Mouse (Mus musculus) kidney, postnatal 10 days (tissue): ENCODE measurements around the gene Col4a6.
A peak's percentile ranks its signal among the peaks of the same experiment; 100 is the strongest.

Source experiments
- DNase-seq: peaks from one replicate; pipeline ENCODE4 v3.0.0; 2021; ENCODE audit warnings: mixed read lengths

The Col4a6 gene

DNA sequence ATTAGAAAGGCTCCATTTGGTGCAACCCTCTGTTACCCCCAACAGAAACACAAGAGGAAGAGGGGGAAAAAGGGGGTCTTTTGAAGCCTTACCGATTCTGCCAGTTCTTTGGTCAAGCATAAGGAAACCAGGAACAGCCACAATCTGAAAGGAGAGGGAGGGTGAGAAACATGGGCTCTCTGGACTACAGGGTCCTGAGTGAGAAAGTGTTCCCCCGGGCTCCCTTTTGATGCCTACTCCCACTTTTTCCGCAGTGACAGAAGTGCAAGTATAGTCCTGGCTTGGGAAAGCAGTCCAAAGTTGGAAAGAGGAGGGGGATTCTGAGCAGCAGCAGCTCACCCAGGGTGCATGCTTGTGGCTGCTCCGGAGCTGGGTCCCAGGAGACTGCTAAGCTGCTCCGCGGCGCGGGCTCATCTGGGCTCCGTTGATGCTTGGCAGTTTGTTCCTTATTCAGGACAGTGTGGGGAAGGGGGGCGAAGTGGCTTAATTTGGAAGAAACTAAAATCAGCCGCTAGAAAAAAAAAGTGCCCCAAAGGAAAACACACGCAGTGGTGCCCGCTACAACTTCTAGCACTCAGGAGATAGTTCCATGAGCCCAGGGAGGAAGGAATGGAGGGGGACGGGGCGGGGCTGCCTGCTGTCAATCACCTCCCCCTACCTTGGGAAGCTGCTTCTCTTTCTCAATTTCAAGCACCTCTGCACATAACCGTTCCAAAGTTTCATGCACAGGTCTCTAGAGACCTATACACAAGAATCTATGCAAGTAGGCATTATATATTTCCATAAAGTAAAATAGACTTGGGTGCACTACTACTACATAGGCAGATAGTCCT lies at the start of gene Col4a6:
Gene Col4a6, minus strand, starts transcription at position 607 of the 833 bp plus-strand sequence.
- peak; percentile 22 for DNase-seq

DNA sequence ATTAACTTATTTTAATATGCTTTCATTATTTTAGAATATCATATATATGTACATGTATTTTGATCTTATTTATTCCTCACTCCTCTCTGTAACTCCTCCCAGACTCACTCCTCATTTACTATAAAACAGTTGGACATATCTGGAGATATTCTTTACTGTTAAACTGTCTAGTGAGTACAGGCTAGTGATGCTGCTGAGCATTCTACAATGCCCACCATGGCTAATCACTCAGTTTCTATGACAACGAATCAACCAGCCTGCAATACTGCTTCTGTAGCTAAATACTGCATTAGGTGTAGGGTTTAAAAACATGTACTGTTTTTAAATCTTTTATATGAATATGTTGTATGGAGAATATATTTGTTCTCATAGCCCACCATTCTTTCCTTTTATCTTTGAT lies 29.2 kb upstream of the Col4a6 start:
- no peak for DNase-seq

DNA sequence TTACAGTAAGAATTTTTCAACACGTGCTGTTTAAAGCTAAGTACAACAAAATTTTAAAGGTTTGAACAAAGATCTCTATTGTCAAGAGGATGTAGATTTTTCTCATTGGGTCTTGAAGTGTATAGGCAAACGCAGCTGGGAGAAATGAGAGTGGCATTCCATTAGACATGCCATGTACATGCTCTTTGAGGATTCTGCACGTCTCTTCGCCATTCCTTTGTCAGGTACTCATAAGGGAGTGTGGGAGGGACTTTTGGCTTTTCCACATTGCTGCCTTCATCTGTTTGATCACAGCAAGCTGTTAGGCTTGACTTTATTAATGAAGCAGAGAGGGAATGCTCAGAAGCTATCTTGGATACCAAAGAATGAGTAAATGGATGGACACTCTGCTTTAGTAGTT lies 20.7 kb upstream of the Col4a6 start:
- DNase-seq = no peak

DNA sequence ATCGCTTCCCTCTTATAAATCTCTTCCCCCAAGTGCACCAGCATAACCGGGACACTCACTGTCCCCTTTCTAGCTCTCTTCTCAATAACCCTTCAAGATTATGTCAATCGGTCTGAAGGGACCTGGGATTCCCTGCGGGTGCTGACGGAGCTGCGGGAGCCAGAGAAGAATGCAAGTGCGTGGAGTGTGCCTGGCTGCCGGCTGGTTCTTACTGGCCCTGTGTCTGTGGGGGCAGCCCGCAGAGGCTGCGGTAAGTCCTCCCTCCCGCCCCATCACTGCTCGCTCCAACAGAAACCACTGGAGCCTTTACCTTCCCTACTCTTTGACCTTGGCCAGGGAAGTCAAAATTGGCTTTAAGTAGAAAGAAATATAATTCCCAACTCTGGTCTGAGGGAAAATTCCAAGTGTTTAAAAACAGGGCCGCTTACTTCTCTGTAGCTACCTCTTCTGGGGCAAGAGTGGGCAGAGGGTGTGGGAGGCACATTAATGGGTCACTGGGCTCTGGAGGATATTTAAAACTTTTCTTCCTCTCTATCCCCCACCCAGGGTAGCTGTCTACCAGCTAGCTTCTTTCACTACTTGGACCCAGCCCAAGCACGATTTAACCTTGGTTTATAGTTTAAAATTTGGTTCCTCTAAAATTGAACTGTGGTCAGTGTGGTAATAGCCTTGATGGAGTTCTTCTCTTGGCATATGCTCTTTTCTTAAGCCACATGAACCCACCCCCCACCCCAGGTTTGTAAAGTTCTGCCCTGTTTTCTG lies 1.9 kb upstream of the Col4a6 start:
- peak; percentile 21 for DNase-seq

DNA sequence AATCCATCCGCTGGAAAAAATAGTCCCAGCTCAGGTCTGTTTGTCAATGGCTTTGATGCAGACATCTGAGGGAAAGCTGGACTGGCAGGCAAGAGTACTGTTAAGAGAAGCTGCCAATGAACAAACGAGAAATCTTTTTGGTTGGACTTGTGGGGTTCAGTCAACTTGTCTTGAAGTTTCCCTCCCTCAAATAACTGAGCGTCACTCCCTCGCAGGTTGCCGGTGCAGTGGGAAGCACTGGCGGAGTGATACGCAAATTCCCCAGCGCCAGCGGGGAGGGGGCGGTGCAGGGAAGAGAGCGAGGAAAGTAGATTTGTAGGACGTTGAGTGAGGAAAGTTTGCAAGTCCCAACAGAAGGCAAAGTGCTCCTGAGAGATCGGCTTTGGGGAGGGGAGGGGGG lies 1.2 kb upstream of the Col4a6 start, which contains the start of gene Col4a5:
Gene Col4a5, plus strand, starts transcription at position 276 of the 400 bp plus-strand sequence.
- DNase-seq = peak; percentile 82

DNA sequence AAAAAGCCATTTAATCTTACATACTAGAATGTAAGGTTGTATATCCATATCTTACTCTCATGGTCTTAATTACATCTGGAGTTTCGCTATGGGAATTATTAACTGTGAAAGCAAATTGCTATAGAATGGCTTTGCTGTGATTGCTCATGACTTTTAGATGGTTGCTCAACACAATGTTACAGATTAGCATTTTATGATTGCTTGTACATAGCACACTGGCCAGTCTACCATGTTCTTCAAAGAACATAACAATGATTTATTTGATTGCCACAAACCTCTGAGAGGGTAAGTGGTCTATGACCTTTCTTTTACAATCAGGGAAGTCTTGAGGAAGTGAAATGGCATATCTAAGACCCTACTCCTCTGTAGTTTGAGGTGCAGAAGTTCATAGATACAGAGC lies 25.9 kb downstream of the Col4a6 start:
- no peak for DNase-seq

DNA sequence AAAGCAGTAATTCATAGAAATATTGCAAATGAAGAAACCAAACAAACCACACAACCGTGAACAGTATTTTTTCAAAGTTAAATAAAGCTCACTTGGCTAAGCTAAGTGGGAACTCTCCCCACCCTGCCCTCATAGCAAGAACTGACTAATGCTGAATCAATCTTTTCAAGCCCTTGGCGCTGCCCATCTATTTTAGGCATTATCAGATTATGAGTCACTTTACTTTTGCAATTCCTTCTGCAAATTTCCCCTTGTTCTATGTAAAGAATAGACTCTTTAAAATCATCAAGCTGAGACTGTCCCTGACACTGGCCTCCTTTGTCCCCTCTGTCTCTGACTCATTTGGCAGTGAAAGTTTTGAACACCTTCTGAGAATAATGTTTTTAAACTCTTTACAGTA lies 34.5 kb downstream of the Col4a6 start:
- no peak for DNase-seq

DNA sequence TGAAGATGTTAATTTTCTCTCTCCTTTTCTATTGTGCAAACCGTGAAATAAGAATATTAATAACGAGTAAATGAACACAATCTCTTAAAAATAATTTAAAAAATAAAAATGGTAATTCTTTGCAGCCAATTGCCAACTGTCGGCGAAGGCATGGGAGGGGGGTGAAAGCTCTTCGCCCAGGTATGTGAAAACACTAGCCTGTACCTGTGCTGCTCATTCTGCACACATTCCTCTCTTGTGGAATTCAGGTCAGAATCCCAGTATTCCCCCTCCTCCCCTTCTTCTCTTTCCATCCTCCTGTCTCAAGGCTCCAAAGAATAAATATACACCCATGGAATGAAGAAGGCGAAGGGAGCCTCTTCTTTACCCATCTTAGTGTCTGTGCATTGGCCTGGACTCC lies 37.1 kb downstream of the Col4a6 start:
- DNase-seq = no peak

DNA sequence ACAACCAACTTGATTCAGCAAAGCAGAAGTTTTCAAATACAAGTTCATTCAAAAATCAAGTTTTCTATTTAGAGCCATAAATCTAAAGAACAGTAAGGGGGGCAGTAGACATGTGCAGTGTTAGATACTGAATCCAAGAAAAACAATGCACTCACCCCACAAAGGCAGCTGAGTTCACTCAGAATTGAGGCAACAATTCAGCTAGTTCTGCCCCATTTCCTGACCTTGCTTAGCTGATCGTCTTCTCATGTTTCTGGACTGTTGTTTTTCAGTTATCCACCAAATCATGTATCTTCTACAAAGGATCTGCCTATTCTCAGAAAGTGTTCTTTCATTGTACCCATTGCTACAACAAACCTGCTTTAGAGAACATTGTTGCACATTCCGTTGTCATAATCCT lies 58.6 kb downstream of the Col4a6 start:
- peak; percentile 9 for DNase-seq

DNA sequence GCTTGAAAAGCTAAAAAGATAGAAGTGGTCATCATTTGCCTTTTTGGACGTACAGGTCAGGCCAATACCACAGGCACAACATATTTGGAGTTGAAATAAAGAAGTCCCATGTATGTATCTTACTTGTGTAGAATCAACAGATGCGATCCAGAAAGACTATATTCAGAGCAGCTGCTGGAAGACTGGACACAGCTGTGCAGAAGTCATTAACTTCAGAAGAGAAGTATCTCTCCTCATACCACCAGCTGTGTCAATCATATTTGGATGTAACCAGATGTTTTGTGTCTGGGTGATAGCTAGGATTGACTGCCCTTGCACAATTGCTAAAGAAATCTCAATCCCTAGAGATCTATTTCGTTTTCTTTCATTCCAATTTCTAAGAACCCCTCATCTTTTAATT lies 77.6 kb downstream of the Col4a6 start:
- DNase-seq = peak; percentile 7

DNA sequence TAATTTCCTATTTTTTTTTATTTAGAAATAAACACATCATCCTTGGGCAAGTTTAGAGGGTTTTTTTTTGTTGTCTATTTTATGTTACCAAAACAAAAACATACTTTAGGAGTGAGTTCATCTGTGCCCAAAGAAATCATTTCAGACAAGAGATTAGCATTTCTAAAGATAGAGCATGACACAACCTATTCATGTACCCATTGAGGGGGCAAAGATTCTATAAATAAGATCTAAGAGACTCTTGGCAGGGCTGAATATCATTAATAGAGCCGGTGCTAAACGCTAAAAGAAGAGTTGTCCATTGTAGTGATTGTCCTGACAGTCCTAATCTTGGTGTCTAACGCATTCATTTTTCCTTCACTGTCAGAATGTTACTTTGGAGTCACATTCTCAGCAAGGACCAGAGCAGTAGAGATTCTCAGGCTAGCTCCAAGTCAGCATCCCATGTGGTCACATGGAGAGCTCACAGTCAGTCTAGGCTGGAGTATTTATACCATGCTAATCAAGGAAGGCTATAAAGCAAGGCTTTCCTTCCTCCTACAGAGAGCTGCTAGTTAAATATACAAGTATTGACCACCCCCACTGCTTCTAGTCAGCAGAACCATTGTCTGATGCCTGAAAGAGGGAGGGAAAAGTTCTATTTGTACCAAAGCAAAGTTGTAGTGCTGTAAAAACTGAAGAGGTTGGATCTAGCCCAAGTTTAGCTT lies 88.3 kb downstream of the Col4a6 start:
- DNase-seq = no peak

DNA sequence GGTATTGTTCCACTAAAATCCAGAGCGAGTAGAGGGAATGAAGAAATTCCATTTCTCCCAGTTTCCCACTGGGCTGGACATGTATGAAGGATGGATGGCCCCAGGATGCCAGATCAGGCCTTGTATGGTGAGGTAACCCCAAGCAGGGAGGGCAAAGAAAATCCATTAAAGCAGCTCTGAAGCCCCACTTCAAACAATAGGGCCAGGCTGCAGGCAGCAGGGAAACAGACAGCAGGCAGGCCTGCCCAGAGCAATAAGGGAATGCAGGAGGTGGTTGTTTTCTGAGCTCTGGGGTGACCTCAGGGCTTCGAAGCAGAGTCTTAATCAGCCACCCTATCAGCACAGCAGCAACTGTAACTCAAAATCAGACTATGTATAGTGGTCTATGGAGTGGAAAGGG lies 89.2 kb downstream of the Col4a6 start:
- DNase-seq = no peak

DNA sequence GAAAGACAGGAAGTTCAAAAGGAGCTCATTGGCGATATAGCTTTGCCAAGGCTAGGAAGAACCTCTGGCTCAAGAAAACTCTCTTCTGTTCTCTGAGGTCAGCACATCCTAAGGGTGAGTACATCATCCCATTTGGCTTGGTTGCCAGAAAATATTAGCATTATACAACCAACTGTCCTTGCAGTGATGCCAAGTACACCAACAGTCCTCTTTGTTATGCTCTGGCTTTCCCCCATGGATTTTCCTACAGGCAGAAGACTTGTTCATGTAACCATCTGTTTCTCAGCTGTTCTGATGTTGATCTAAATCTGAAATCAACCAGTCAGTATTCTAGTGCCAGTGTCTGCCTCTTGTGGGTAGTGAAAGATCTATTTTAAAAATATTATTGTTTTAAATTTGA lies 103.6 kb downstream of the Col4a6 start:
- DNase-seq = no peak

DNA sequence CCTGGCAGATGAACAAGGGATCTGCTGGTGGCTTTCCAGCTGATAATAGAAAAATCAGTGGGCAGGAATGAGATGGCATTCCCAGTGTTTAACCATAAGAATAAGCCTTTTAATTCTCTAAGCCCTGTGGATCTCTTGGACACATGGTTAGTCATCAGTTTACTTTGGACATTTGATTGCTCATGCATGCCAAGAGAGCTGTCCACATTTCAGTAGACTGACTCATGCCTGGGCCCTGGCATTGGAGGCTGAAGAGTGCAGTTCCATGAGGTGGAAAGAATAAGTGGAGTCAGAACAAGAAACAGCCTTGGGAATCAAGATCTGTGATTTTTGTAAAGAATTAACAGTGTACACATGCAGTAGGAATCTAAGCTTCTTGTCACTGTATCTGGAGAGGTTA lies 110.5 kb downstream of the Col4a6 start:
- DNase-seq = no peak

DNA sequence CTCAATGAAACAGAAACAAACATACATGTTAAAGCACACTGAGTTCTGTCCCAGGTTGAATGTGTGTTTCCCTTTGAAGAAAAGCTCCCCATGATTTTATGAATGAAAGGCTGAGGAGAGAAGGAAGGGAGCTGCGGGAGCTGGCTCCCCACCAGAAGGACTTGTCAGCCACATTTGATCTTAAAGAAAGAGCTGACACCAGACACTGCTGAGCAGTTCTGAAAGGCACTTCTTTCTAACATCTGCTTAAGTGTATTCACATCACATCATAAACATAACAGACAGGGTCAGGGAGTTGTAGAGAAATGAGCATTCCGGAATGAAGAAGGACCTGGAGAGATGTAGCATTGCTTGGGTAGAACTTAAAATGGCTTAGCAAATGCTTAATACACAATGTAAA lies 132.5 kb downstream of the Col4a6 start:
- no peak for DNase-seq

DNA sequence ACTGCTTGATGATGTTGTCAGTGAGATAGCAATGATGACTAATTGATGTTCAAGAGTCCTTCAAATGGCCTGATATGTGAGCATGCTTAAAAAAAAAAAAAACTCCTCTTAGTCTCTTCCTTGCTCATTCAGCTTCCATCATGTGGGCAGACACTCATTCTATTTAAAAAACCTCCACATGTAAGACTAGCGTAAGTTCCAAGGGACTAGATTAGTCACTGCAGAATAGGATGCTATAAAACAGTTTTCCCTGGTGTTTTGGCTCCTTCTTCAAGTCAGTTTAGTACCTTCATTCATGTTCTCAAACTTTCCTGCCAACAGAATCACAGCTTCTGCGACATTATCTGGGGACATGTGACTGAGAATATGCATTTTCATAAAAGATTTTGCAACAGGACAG lies 145.8 kb downstream of the Col4a6 start:
- no peak for DNase-seq

DNA sequence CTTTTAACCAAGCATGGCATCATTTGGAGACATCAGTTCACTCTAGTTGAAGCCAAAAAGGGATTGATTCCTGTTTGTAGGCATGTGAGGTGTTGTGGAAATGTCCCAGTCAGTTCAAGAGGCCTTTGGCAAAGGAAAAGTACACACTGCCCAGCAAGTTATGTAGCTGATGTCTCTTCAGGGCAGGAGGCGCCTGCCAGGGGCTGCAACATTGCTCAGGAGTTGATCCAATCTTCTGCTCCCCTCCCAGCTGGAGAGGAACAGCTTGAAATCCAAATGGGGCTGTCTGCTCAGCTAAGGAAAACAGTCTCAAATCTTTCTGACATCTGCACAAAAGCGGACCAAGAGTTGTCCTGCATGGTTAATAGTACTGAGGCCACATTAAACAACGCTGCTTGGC lies 149.7 kb downstream of the Col4a6 start:
- DNase-seq = peak; percentile 8

DNA sequence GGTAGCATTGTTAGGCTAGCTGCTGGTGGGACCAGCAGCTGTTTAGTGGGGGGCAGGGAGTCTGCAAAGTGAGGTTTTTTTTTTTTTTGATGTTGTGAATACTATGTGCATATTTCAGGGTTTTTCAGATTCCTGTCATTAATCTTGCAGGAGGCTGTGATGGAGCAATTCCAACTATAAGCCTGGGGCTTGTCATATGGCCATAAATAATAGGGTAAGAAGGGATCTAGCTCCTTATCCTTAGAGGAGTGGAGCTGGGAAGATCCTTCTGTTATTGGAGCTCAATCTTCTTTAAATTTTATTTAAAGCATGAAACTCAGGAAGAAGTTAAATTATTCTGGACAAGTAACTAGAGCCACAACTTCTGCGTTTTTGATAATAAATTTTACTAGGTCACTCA lies 157.7 kb downstream of the Col4a6 start:
- DNase-seq = no peak

DNA sequence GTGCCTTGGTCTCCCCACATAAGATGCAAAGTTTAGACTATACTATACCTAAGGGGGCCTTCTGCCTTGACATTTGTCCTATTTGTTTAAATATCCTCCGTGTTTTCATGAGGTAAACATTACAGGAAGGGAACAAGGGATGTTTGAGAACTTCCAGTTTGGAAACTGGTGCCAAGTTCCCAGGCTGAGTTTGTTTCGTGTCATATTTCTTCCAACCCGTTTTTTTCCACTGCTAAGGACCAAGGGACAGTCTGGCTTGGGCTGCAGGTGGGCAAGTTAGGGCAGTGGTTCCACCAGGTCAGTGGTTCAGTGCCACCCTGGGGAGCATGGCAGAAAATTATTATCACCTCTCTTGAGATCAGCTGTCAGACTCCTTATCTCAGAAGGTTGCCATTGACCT lies 158.1 kb downstream of the Col4a6 start:
- peak; percentile 6 for DNase-seq

DNA sequence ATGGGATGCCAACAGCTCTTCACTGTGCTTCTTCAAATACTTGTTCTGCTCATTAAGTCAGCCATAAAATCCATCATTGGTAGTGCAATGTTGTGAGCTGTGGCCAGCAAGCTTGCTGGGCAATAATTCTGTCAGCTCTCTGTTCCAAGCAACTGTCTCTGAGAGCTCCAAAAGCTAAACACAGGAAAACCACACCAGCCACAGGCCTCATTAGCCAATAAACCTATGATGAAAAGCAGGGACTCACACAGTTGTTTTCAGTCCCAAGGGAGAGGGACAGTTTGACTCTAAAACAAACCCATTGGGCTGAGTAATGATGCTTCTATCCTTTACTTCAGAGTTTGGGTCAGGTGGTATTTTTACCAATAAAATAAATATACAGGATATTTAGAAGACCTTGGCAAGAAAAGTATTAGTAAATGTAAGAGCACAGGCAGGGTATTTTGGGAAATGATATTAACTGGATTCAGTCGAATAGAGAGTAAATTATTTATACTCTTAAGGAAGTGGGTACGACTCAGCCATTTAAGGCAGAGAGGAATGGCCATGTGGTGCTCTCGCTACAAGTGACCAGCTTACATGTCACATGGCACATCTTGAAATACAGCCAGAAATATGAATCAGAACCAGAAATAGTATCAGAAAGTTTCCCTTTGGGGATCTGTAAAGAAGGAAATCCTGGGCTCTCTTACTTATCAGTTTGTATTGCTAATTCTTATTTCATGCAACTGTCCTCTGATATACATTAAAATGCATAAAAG lies 181.0 kb downstream of the Col4a6 start:
- no peak for DNase-seq

DNA sequence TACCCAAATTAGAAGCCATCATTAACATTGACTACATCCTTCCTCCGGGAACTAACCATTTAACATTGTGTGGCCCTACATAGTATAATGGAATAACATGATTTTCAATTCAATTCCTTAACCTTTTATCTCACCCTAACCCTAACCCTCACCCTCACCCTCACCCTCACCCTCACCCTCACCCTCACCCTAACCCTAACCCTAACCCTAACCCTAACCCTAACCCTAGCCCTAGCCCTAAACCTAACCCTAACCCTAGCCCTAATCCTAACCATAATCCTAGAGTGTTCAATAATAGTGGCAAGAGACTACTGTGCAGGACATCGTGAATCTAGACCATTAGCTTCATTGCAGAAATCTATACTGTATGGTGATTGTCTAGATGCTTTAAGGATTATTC lies 197.5 kb downstream of the Col4a6 start:
- DNase-seq = no peak

DNA sequence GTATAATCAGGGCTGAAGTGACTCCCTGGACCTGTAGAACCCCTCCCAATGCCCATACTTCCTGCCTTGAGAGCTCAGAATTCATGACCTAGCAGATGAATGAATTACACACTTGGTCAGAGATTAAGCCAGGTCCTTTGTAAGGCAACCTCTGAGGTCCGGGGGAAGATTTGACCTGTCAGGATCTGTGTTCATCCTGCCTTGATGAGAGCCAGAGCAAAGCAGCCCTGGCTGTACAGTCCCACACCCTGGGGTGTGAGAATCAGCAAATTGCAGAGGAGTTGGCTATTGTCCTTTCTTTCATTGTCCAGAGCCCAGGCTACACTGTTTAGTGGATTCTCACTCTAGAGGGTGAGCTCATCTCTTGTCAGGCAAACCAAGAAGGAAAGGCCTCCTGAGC lies 207.9 kb downstream of the Col4a6 start:
- DNase-seq = no peak

DNA sequence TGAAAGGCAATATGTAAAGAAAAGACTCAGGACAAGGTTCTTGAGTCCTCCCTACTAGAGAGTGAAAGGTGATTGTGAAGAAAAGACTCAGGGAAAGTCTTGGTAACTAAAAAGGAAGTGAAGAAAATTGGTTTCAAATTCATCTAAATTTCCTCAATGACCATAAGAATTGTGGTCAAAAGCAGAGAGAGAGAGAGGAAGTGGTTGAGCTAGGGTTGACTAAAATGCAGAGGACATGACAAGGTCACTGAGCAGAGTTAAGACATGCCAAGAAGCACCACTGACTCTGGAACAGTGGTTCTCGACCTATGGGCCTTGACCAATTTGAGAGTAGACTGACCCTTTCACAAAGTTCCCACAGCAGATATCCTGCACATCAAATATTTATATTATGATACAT lies 224.2 kb downstream of the Col4a6 start:
- DNase-seq = no peak
